Mouse (Mus musculus): Measurements from ENCODE around the gene Plcb4. TPM values are rescaled to one million over a fixed set of nuclear protein-coding genes. Genes with fewer than 3 reads are reported as not detected.
A peak's percentile ranks its signal among the peaks of the same experiment; 100 is the strongest.

Plcb4 gene
- polyA plus RNA-seq, 1 experiment from 2014 or later: 25.3 TPM

DNA sequence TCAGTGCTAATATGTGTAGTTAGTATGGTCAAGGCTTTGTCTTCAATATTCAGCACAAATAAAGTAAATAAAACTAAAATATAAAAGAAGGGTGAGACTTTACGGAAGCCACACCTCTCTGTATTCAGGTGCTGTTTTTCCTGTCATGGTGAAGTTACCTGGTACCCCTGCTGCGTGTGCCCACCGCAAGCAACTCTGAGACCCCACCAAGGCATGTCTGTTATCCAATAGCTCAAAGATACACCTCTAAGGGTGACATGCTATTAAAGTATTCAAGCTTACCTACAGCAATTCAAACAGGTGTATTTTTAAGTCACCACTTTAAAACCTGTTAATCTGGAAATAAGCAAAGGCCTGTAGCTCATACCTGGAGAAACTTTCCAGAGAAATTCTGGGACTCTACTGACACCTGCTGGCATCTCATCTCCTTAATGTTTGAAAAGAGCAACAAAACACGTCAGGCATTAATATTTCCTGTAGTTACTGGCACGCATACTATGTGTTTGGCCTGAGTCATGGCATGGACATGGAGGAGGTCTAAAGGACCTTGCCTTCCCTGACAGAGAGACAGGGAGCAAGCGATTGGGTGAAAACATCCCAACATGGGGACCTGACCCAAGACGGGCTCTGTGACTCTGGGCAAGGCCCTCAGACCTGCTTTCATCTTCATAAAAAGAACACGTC is 268.0 kb downstream of the Plcb4 start:
- WGBS: 70% methylated on average over 8 of the region's 8 CpGs
- Histone ChIP-seq H3K27ac (ENCODE audit: low read length) (no peak overlapping the region), H3K9ac (ENCODE audit: low read length) (no peak overlapping the region), H3K4me1 (ENCODE audit: control insufficient read depth, insufficient read depth, low read length) (no peaks in the 10 kb centered on the region), H3K27me3 (ENCODE audit: control insufficient read depth, insufficient read depth, low read length) (no peaks in the 10 kb centered on the region), H3K9me3 (replicated peaks; ENCODE audit: control insufficient read depth, low read length) (no peaks in the 10 kb centered on the region), H3K4me3 (replicated peaks; ENCODE audit: low read length) (no peak overlapping the region), H3K36me3 (ENCODE audit: control insufficient read depth, insufficient read depth, low read length) (no peaks in the 10 kb centered on the region), H3K4me2 (ENCODE audit: low read depth, low read length) (no peak overlapping the region)
- no peak; the same call in 1 of the 2 replicates for ATAC-seq (ENCODE audit: insufficient read depth, low FRiP score)

DNA sequence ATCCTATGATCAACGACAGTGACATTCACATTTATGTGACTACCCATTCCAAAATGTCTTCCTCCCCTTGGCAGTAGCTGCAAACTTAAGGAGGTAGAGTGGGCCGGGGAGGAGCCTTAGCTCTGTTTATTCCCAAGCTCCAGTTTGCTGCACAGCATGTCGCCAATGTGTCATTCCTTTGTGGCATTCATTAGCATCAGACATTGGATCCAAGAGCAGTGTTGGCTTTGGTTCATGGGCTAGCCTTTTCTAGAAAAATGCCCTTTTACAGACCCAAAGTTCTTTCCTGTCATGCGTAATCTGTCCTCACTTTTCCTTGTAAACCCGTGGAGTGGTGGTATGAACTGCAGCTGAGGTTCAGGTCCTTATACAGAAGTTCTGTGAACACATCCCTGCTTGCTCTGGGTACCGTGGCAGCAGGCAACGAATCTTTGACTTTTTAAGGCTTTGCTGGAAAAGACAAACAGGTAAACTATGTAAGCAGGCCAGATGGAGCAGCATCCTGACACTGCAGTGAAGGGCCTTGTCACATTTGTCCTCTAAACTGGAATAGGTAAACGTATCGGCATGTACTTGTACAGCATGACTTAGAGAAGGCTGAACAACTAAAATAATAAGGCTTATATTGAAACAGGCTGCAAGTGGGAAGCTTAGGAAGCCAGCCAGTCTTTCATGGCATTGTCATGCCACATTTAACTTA is 270.4 kb downstream of the Plcb4 start:
- no peak overlapping the region for H3K9ac ChIP-seq (ENCODE audit: low read length)
- ATAC-seq (ENCODE audit: insufficient read depth, low FRiP score): no peak
- no peaks in the 10 kb centered on the region for H3K4me1 ChIP-seq (ENCODE audit: control insufficient read depth, insufficient read depth, low read length)
- H3K27me3 ChIP-seq (ENCODE audit: control insufficient read depth, insufficient read depth, low read length): no peaks in the 10 kb centered on the region
- no peak overlapping the region for H3K27ac ChIP-seq (ENCODE audit: low read length)
- H3K4me2 ChIP-seq (ENCODE audit: low read depth, low read length): no peak overlapping the region
- no peaks in the 10 kb centered on the region for H3K9me3 ChIP-seq (replicated peaks; ENCODE audit: control insufficient read depth, low read length)
- no peak overlapping the region for H3K4me3 ChIP-seq (replicated peaks; ENCODE audit: low read length)
- 81% methylated on average over 9 of the region's 9 CpGs for WGBS
- no peaks in the 10 kb centered on the region for H3K36me3 ChIP-seq (ENCODE audit: control insufficient read depth, insufficient read depth, low read length)

DNA sequence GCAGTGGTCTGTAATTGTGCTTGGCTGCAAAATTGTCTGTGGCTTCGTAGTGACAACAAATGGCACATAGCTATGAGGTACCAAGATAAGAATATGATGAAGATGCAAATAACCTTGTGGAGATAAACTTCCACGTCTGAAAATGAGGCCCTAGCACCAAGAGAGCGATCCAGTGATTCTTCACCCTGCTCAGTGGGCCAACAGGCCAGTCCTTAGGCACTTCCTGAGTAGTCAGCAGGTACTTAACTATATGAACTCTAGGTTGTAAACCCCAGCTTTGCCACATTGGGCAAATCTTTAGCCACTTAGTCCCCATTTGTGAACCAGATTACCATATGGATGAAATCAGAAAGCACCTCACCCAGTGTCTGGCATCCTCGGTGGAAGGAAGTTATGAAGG is 271.9 kb downstream of the Plcb4 start:
- Histone ChIP-seq H3K9ac (ENCODE audit: low read length) (no peak overlapping the region), H3K4me2 (ENCODE audit: low read depth, low read length) (no peak overlapping the region), H3K9me3 (replicated peaks; ENCODE audit: control insufficient read depth, low read length) (no peaks in the 10 kb centered on the region), H3K27ac (ENCODE audit: low read length) (no peak overlapping the region), H3K4me3 (replicated peaks; ENCODE audit: low read length) (no peak overlapping the region), H3K27me3 (ENCODE audit: control insufficient read depth, insufficient read depth, low read length) (no peaks in the 10 kb centered on the region), H3K36me3 (ENCODE audit: control insufficient read depth, insufficient read depth, low read length) (no peaks in the 10 kb centered on the region), H3K4me1 (ENCODE audit: control insufficient read depth, insufficient read depth, low read length) (no peaks in the 10 kb centered on the region)
- ATAC-seq (ENCODE audit: insufficient read depth, low FRiP score): no peak
- 76% methylated on average over 4 of the region's 4 CpGs for WGBS

DNA sequence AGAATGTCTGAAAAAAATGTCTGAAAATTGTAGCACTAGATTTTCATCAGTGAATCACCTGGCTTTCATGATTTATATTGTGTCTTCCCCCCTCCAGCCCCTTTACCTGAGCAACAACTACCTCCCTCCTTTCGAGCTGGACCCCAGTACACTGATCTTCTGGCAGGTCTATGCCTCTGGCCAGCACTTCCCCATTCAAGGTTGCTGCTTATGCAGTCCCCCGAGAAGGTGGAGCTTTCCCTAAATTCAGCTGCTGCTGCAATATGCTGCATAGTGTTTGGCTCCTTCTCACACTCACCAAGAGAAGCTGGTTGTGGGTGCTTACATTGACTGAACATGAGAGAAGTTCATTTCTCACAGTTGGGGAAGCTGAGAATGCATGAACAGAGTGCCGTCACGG is 273.8 kb downstream of the Plcb4 start:
- no peak for ATAC-seq (ENCODE audit: insufficient read depth, low FRiP score)
- Histone ChIP-seq H3K4me2 (ENCODE audit: low read depth, low read length) (no peak overlapping the region), H3K27ac (ENCODE audit: low read length) (no peak overlapping the region), H3K4me3 (replicated peaks; ENCODE audit: low read length) (no peak overlapping the region), H3K27me3 (ENCODE audit: control insufficient read depth, insufficient read depth, low read length) (no peaks in the 10 kb centered on the region), H3K36me3 (ENCODE audit: control insufficient read depth, insufficient read depth, low read length) (no peaks in the 10 kb centered on the region), H3K9ac (ENCODE audit: low read length) (no peak overlapping the region), H3K4me1 (ENCODE audit: control insufficient read depth, insufficient read depth, low read length) (no peaks in the 10 kb centered on the region), H3K9me3 (replicated peaks; ENCODE audit: control insufficient read depth, low read length) (no peaks in the 10 kb centered on the region)
- WGBS: 84% methylated on average over 4 of the region's 4 CpGs

DNA sequence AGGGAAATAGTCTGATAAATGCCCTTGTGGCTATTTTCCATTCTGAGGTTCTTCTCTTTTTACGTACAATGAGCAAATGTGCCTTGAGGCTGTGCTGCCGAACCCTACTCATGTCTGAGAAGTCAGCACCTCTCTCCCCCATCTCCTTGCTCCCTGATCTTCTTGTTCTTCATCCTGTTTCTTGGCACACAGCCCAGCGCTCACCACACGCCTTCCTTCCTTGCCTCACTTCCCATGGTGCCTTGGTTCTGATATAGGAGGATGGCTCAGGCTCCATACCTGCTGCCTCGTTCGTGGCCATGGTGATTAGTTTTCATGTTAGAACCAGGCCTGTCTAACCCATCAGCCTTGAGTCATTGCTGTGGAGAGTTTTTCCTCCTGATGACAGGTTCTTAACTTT is 277.6 kb downstream of the Plcb4 start:
- Histone ChIP-seq H3K4me2 (ENCODE audit: low read depth, low read length) (no peak overlapping the region), H3K4me3 (replicated peaks; ENCODE audit: low read length) (no peak overlapping the region), H3K36me3 (ENCODE audit: control insufficient read depth, insufficient read depth, low read length) (no peaks in the 10 kb centered on the region), H3K27ac (ENCODE audit: low read length) (no peak overlapping the region), H3K9ac (ENCODE audit: low read length) (no peak overlapping the region), H3K4me1 (ENCODE audit: control insufficient read depth, insufficient read depth, low read length) (no peaks in the 10 kb centered on the region), H3K27me3 (ENCODE audit: control insufficient read depth, insufficient read depth, low read length) (no peaks in the 10 kb centered on the region), H3K9me3 (replicated peaks; ENCODE audit: control insufficient read depth, low read length) (no peaks in the 10 kb centered on the region)
- no peak for ATAC-seq (ENCODE audit: insufficient read depth, low FRiP score)
- 83% methylated on average over 6 of the region's 6 CpGs for WGBS

DNA sequence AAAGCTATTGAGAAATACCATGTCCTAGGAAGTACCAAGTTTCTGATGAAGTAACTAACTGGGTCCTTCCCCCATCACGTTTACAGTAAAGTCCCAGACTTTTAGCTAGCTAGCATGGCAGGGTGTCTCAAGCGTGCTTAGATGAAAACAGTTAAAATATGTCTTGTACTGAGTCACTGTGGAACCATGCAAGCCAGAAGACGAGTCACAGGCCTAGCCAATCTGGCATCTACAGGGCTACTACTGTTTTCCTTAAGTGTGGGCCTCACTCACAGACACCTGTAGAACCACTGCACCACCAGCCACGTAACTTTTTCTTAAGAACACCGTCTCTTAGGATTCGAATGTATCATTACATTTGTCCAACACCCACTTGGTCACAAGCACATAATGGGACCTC is 278.8 kb downstream of the Plcb4 start:
- Histone ChIP-seq H3K9ac (ENCODE audit: low read length) (no peak overlapping the region), H3K4me3 (replicated peaks; ENCODE audit: low read length) (no peak overlapping the region), H3K4me2 (ENCODE audit: low read depth, low read length) (no peak overlapping the region), H3K4me1 (ENCODE audit: control insufficient read depth, insufficient read depth, low read length) (no peaks in the 10 kb centered on the region), H3K27me3 (ENCODE audit: control insufficient read depth, insufficient read depth, low read length) (no peaks in the 10 kb centered on the region), H3K9me3 (replicated peaks; ENCODE audit: control insufficient read depth, low read length) (no peaks in the 10 kb centered on the region), H3K36me3 (ENCODE audit: control insufficient read depth, insufficient read depth, low read length) (no peaks in the 10 kb centered on the region), H3K27ac (ENCODE audit: low read length) (no peak overlapping the region)
- 86% methylated on average over 6 of the region's 6 CpGs for WGBS
- no peak for ATAC-seq (ENCODE audit: insufficient read depth, low FRiP score)

DNA sequence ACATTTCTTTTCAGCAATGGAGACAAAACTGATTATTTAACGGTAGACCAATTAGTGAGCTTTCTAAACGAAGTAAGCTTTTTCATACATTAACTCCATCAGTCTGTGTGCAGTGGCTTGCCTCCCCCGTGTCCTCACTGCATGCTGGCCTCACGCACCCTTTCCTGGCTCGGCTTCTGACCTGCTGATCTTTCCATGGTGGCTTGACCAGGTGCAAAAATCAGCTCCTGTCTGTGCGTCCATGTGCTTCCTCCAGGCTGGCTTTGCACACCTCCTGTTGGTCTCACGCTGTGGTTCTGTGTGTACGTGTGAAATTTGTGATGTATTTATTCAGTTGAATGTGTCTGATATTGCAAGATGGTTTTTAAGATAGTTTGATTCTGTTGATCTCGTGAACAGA is 281.1 kb downstream of the Plcb4 start:
- Histone ChIP-seq H3K27me3 (ENCODE audit: control insufficient read depth, insufficient read depth, low read length) (no peaks in the 10 kb centered on the region), H3K4me1 (ENCODE audit: control insufficient read depth, insufficient read depth, low read length) (no peaks in the 10 kb centered on the region), H3K9me3 (replicated peaks; ENCODE audit: control insufficient read depth, low read length) (no peaks in the 10 kb centered on the region), H3K4me3 (replicated peaks; ENCODE audit: low read length) (no peak overlapping the region), H3K36me3 (ENCODE audit: control insufficient read depth, insufficient read depth, low read length) (no peaks in the 10 kb centered on the region), H3K9ac (ENCODE audit: low read length) (no peak overlapping the region), H3K4me2 (ENCODE audit: low read depth, low read length) (no peak overlapping the region), H3K27ac (ENCODE audit: low read length) (no peak overlapping the region)
- no peak for ATAC-seq (ENCODE audit: insufficient read depth, low FRiP score)
- 66% methylated on average over 9 of the region's 9 CpGs for WGBS

DNA sequence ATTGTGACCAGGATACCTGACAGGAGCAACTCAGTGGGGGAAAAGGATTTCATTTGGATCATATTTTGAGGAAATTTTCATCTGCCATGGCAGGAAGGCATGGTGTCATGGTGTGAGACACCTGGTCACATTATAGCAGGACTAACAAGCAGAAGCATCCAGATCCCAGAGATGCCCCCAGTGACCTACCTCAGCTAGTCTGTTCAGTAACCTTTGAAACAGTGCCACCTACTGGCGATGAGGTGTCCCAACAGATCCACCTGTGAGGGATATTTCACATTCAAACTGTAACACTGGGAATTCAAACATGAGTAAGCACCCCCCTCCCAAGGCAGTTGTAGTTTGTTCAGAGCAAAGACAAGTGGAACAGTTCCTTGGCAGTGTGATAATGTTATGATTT is 289.0 kb downstream of the Plcb4 start:
- H3K9ac ChIP-seq (ENCODE audit: low read length): no peak overlapping the region
- no peaks in the 10 kb centered on the region for H3K36me3 ChIP-seq (ENCODE audit: control insufficient read depth, insufficient read depth, low read length)
- H3K4me2 ChIP-seq (ENCODE audit: low read depth, low read length): no peak overlapping the region
- ATAC-seq (ENCODE audit: insufficient read depth, low FRiP score): no peak
- no peak overlapping the region for H3K27ac ChIP-seq (ENCODE audit: low read length)
- no peaks in the 10 kb centered on the region for H3K27me3 ChIP-seq (ENCODE audit: control insufficient read depth, insufficient read depth, low read length)
- whole genome bisulfite sequencing: 79% methylated on average over 1 of the region's 1 CpGs
- H3K4me3 ChIP-seq (replicated peaks; ENCODE audit: low read length): no peak overlapping the region
- 0 out of 2 replicates have a peak, but pooled peaks cover 5% of the 10 kb centered on the region for H3K9me3 ChIP-seq (replicated peaks; ENCODE audit: control insufficient read depth, low read length)
- no peaks in the 10 kb centered on the region for H3K4me1 ChIP-seq (ENCODE audit: control insufficient read depth, insufficient read depth, low read length)

DNA sequence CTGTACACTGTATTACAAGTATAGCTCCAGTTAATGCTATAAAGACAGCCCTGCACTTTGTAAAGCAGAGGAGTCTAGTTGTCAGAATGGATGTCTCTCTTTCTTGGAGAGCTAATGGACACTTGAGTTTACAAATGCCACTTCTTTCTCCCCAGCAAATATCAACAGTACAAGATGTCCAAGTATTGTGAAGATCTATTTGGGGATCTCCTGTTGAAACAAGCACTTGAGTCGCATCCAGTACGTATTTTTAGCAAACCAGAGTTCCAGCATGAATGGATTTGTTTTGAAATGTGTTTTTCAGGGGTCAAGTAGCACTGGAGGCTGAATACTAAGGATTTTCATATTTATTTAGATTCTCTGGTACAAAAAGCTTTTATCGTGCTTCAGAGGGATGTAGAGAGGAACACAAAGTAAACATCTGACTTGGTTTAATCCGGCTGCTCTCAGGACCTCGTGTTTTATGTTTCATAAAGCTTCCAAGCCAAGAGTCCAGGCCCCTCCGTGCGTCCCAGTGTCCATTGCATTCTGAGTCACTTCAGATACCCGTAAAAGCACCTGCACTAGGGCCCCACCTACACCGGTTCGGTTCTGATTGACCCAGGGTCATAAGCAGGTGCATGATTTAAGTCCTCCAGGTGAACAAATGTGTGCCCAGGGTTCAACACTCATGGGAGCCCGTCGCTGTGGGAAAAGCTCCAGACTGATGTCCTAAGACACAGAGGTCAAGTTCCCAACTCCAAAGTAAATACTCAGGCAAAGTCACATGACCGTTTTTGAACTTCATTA is 296.1 kb downstream of the Plcb4 start:
- Histone ChIP-seq H3K9me3 (replicated peaks; ENCODE audit: control insufficient read depth, low read length) (no peaks in the 10 kb centered on the region), H3K36me3 (ENCODE audit: control insufficient read depth, insufficient read depth, low read length) (no peaks in the 10 kb centered on the region), H3K4me3 (replicated peaks; ENCODE audit: low read length) (no peak overlapping the region), H3K27ac (ENCODE audit: low read length) (no peak overlapping the region), H3K27me3 (ENCODE audit: control insufficient read depth, insufficient read depth, low read length) (no peaks in the 10 kb centered on the region), H3K4me1 (ENCODE audit: control insufficient read depth, insufficient read depth, low read length) (0 out of 2 replicates have a peak, but pooled peaks cover 6% of the 10 kb centered on the region), H3K4me2 (ENCODE audit: low read depth, low read length) (no peak overlapping the region), H3K9ac (ENCODE audit: low read length) (no peak overlapping the region)
- 32% methylated on average over 13 of the region's 13 CpGs for WGBS
- peak; percentile 57; the same call in 1 of the 2 replicates for ATAC-seq (ENCODE audit: insufficient read depth, low FRiP score)

Measured in stomach, embryonic 16.5 days (tissue).